Mouse (Mus musculus) kidney, embryonic 16.5 days (tissue): ENCODE measurements around the gene Epha5. TPM values are rescaled to one million over a fixed set of nuclear protein-coding genes. Genes with fewer than 3 reads are reported as not detected.

Experiments
- ATAC-seq: fragments of 200-750 bp; cut with Nextera tagmentation; 2 replicates; pipeline ENCODE4 v1.8.0; 2017; ENCODE audit warnings: moderate TSS enrichment; ENCODE audit not compliant: low FRiP score, low TSS enrichment
- H3K27ac ChIP-seq: fragments of 300-500 bp; sonication (generic); 2 replicates; pipeline ENCODE4 v1.5.1; 2014; ENCODE audit warnings: low read length
- H3K27me3 ChIP-seq: fragments of 300-500 bp; sonication (generic); 2 replicates; pipeline ENCODE4 v1.6.1; 2014; ENCODE audit warnings: low read length, control low read depth, mixed read lengths; ENCODE audit not compliant: insufficient read depth
- H3K36me3 ChIP-seq: fragments of 300-500 bp; sonication (generic); 2 replicates; pipeline ENCODE4 v1.6.1; 2014; ENCODE audit warnings: low read length, control low read depth, mixed read lengths; ENCODE audit not compliant: insufficient read depth
- H3K4me1 ChIP-seq: fragments of 300-500 bp; sonication (generic); 2 replicates; pipeline ENCODE4 v1.6.1; 2014; ENCODE audit warnings: low read length, control low read depth, mixed read lengths; ENCODE audit not compliant: insufficient read depth
- H3K4me2 ChIP-seq: fragments of 300-500 bp; sonication (generic); replicated peaks from 2 replicates; pipeline ENCODE4 v1.6.1; 2014; ENCODE audit warnings: low read depth, low read length
- H3K4me3 ChIP-seq: fragments of 300-500 bp; sonication (generic); 2 replicates; pipeline ENCODE4 v1.5.1; 2014; ENCODE audit warnings: mild to moderate bottlenecking, low read length
- H3K9ac ChIP-seq: fragments of 300-500 bp; sonication (generic); replicated peaks from 2 replicates; pipeline ENCODE4 v1.6.1; 2014; ENCODE audit warnings: low read length
- H3K9me3 ChIP-seq: fragments of 300-500 bp; sonication (generic); 2 replicates; pipeline ENCODE4 v1.6.1; 2016; ENCODE audit warnings: low read length, control low read depth
- WGBS: fragments of 180-500 bp; shearing (Covaris S2); extraction: QIAGEN DNeasy Blood & Tissue Kit; methylation state at CpG from one replicate; pipeline ENCODE4 v1.1.7; 2014; 5-methylcytosine and 5-hydroxymethylcytosine counted together
- polyA plus RNA-seq: library from polyadenylated mRNA; unstranded; fragments of >200 nt; fragmentation: Nextera tagmentation; extraction: Ambion mirVana; gene quantifications from 2 replicates; pipeline ENCODE4 v1.2.1, GENCODE M21; 2015

Gene Epha5
- 0.30 and 0.44 TPM in 2 replicates for polyA plus RNA-seq

- ATAC-seq, result peak; percentile 97
- under 1% methylated on average over 56 of the region's 67 CpGs for WGBS
- H3K9me3 ChIP-seq, result no peaks in the 10 kb centered on the region
- H3K4me1 ChIP-seq, result peaks cover 6% of the 10 kb centered on the region; the same call in 1 of the 2 replicates
- peak within 1 kb of the TSS; percentile 57 for H3K4me3 ChIP-seq
- no peak within 1 kb of the TSS for H3K27ac ChIP-seq
- peaks cover 35% of the 10 kb centered on the region for H3K27me3 ChIP-seq
- H3K4me2 ChIP-seq, result peak within 1 kb of the TSS; percentile 88
- no peaks in the 10 kb centered on the region for H3K36me3 ChIP-seq
- peak within 1 kb of the TSS; percentile 61 for H3K9ac ChIP-seq
Measured at GRCm38 (mm10) chr5:84417062-84417879, at the start of gene Epha5. Gene Epha5 (minus strand): TSS chr5:84417382.

GRCm38 (mm10) chr5:84456216-84456615, 39.0 kb upstream of the Epha5 start:
- H3K27ac ChIP-seq, result no peak overlapping the region
- no peak overlapping the region for H3K9ac ChIP-seq
- no peaks in the 10 kb centered on the region for H3K36me3 ChIP-seq
- 46% methylated on average over 3 of the region's 3 CpGs for WGBS
- no peak overlapping the region for H3K4me2 ChIP-seq
- H3K4me1 ChIP-seq, result no peaks in the 10 kb centered on the region
- H3K4me3 ChIP-seq, result no peak overlapping the region
- no peaks in the 10 kb centered on the region for H3K27me3 ChIP-seq
- H3K9me3 ChIP-seq, result no peaks in the 10 kb centered on the region
- ATAC-seq, result no peak

GRCm38 (mm10) chr5:84454641-84455040, 37.5 kb upstream of the Epha5 start:
- no peak overlapping the region for H3K4me3 ChIP-seq
- ATAC-seq, result no peak
- H3K27me3 ChIP-seq, result no peaks in the 10 kb centered on the region
- H3K4me2 ChIP-seq, result no peak overlapping the region
- H3K9ac ChIP-seq, result no peak overlapping the region
- no peaks in the 10 kb centered on the region for H3K4me1 ChIP-seq
- H3K9me3 ChIP-seq, result no peaks in the 10 kb centered on the region
- H3K27ac ChIP-seq, result no peak overlapping the region
- 67% methylated on average over 4 of the region's 4 CpGs for WGBS
- no peaks in the 10 kb centered on the region for H3K36me3 ChIP-seq

GRCm38 (mm10) chr5:84453839-84454238, 36.7 kb upstream of the Epha5 start:
- no peak for ATAC-seq
- Histone ChIP-seq H3K27ac (no peak overlapping the region), H3K36me3 (no peaks in the 10 kb centered on the region), H3K9ac (no peak overlapping the region), H3K27me3 (no peaks in the 10 kb centered on the region), H3K9me3 (no peaks in the 10 kb centered on the region), H3K4me2 (no peak overlapping the region), H3K4me1 (no peaks in the 10 kb centered on the region), H3K4me3 (no peak overlapping the region)
- WGBS, result 68% methylated on average over 2 of the region's 2 CpGs

- ATAC-seq, result no peak
- WGBS, result 85% methylated on average over 2 of the region's 2 CpGs
- H3K9ac ChIP-seq, result no peak overlapping the region
- H3K36me3 ChIP-seq, result no peaks in the 10 kb centered on the region
- no peak overlapping the region for H3K4me2 ChIP-seq
- H3K4me3 ChIP-seq, result no peak overlapping the region
- no peaks in the 10 kb centered on the region for H3K4me1 ChIP-seq
- H3K9me3 ChIP-seq, result no peaks in the 10 kb centered on the region
- no peaks in the 10 kb centered on the region for H3K27me3 ChIP-seq
- H3K27ac ChIP-seq, result no peak overlapping the region
Measured at GRCm38 (mm10) chr5:84440232-84440631, 23.1 kb upstream of the Epha5 start.

GRCm38 (mm10) chr5:84415961-84416821, 991 bp downstream of the Epha5 start:
- peak overlapping the region; percentile 57 for H3K4me3 ChIP-seq
- peak overlapping the region; percentile 88 for H3K4me2 ChIP-seq
- WGBS, result under 1% methylated on average over 45 of the region's 45 CpGs
- ATAC-seq, result peak; percentile 25
- no peaks in the 10 kb centered on the region for H3K36me3 ChIP-seq
- peaks cover 35% of the 10 kb centered on the region for H3K27me3 ChIP-seq
- peak overlapping the region; percentile 61 for H3K9ac ChIP-seq
- H3K4me1 ChIP-seq, result peaks cover 6% of the 10 kb centered on the region; the same call in 1 of the 2 replicates
- no peaks in the 10 kb centered on the region for H3K9me3 ChIP-seq
- no peak overlapping the region for H3K27ac ChIP-seq

- Histone ChIP-seq H3K36me3 (no peaks in the 10 kb centered on the region), H3K9me3 (no peaks in the 10 kb centered on the region), H3K4me1 (peaks cover 6% of the 10 kb centered on the region; the same call in 1 of the 2 replicates), H3K4me2 (no peak overlapping the region), H3K4me3 (no peak overlapping the region), H3K27me3 (peaks cover 35% of the 10 kb centered on the region), H3K27ac (no peak overlapping the region), H3K9ac (no peak overlapping the region)
- no peak for ATAC-seq
- 3% methylated on average over 8 of the region's 8 CpGs for WGBS
Measured at GRCm38 (mm10) chr5:84414931-84415431, 2.2 kb downstream of the Epha5 start.

- 22% methylated on average over 1 of the region's 1 CpGs for WGBS
- Histone ChIP-seq H3K4me3 (no peak overlapping the region), H3K9ac (no peak overlapping the region), H3K4me1 (peaks cover 6% of the 10 kb centered on the region; the same call in 1 of the 2 replicates), H3K27ac (no peak overlapping the region), H3K9me3 (no peaks in the 10 kb centered on the region), H3K27me3 (peaks cover 28% of the 10 kb centered on the region), H3K36me3 (no peaks in the 10 kb centered on the region), H3K4me2 (no peak overlapping the region)
- ATAC-seq, result no peak
Measured at GRCm38 (mm10) chr5:84413026-84413425, 4.2 kb downstream of the Epha5 start.

GRCm38 (mm10) chr5:84408370-84408769, 8.8 kb downstream of the Epha5 start:
- no peaks in the 10 kb centered on the region for H3K4me1 ChIP-seq
- H3K27ac ChIP-seq, result no peak overlapping the region
- ATAC-seq, result no peak
- no peaks in the 10 kb centered on the region for H3K36me3 ChIP-seq
- 69% methylated on average over 2 of the region's 2 CpGs for WGBS
- no peaks in the 10 kb centered on the region; the same call in 1 of the 2 replicates for H3K27me3 ChIP-seq
- no peaks in the 10 kb centered on the region for H3K9me3 ChIP-seq
- H3K4me3 ChIP-seq, result no peak overlapping the region
- H3K9ac ChIP-seq, result no peak overlapping the region
- H3K4me2 ChIP-seq, result no peak overlapping the region
